Mouse (Mus musculus) cerebral cortex, adult 2 months (tissue): ENCODE results near the gene Mpdu1.

ENCODE experiments used
- WGBS: fragments of 180-500 bp; shearing (Covaris S2); methylation state at CpG from one replicate; pipeline ENCODE4 v1.1.7; 2018; 5-methylcytosine and 5-hydroxymethylcytosine counted together

Mpdu1 gene

GRCm38 (mm10) chr11:69621571-69622268 lies 40.7 kb downstream of the Mpdu1 start, which contains the start of gene Sat2:
Gene Sat2 (plus strand): TSS chr11:69622024.
- 1% methylated on average over 20 of the region's 20 CpGs for WGBS

- 60% methylated on average over 7 of the region's 7 CpGs for WGBS
Observed at GRCm38 (mm10) chr11:69620394-69621081, 41.9 kb downstream of the Mpdu1 start.

GRCm38 (mm10) chr11:69617805-69618204 lies 44.6 kb downstream of the Mpdu1 start, which contains the start of gene Shbg:
Gene Shbg (minus strand): TSS chr11:69617905.
- WGBS: 82% methylated on average over 5 of the region's 5 CpGs

GRCm38 (mm10) chr11:69616781-69617180 lies 45.7 kb downstream of the Mpdu1 start:
- 50% methylated on average over 10 of the region's 10 CpGs for WGBS

GRCm38 (mm10) chr11:69614257-69614588 lies 48.2 kb downstream of the Mpdu1 start:
- WGBS: 42% methylated on average over 11 of the region's 11 CpGs

- WGBS: 8% methylated on average over 19 of the region's 19 CpGs
Observed at GRCm38 (mm10) chr11:69613553-69614256, 48.7 kb downstream of the Mpdu1 start.

- 65% methylated on average over 4 of the region's 4 CpGs for WGBS
Observed at GRCm38 (mm10) chr11:69610899-69611298, 51.5 kb downstream of the Mpdu1 start.

- 76% methylated on average over 7 of the region's 7 CpGs for WGBS
Observed at GRCm38 (mm10) chr11:69609416-69609815, 53.0 kb downstream of the Mpdu1 start.

GRCm38 (mm10) chr11:69608525-69608924 lies 53.9 kb downstream of the Mpdu1 start:
- 95% methylated on average over 3 of the region's 3 CpGs for WGBS

GRCm38 (mm10) chr11:69606832-69607231 lies 55.6 kb downstream of the Mpdu1 start:
- WGBS: 84% methylated on average over 2 of the region's 2 CpGs
